ENCODE assay signal across 12 mouse cellular contexts in the genomic region with DNA sequence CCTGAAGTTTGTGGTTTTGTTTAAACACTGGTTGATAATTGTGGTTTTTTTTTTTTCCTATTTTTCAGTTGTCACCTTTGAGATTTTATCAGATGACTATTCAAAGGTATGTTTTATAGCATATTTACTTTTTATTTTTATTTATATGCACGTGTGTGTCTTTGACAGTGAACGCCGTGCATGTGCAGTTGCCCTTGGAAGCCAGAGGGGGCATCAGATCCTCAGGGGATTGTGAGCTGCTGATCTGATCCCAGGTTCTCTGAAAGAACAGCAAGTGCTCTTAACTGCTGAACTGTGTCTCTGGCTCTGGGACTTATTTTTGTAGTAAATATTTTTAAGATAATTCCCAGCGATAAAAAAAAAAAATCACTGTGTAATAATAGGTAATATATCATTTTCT. TPM values are rescaled to one million over a fixed set of nuclear protein-coding genes. Genes with fewer than 3 reads are reported as not detected.
DNase-seq lines count a peak whose midpoint lies in the region; ATAC-seq and TF ChIP-seq lines count a peak whose summit lies in the region.
"Had no signal": no experiment of that assay in that cellular context is flagged by ENCODE, and none has a peak within 500 bp of the region (broad histone marks: within the 10 kb centered on the region; RNA-seq: fewer than 3 reads in every experiment).

No protein-coding gene starts in this region.

- no peak overlapping the region for H3K4me2 ChIP-seq in hindbrain, embryonic 11.5 days (replicated peaks; ENCODE audit: low read depth, low read length)
- no peak overlapping the region for H3K4me2 ChIP-seq in hindbrain, embryonic 12.5 days (replicated peaks)
- no peak overlapping the region for H3K4me2 ChIP-seq in midbrain, postnatal 0 days (ENCODE audit: low read depth, low read length, poor library complexity, severe bottlenecking)
- H3K4me2 ChIP-seq in midbrain, embryonic 16.5 days (ENCODE audit: low read length), result no peak overlapping the region
- H3K4me2 ChIP-seq in stomach, postnatal 0 days (replicated peaks; ENCODE audit: low read depth), result no peak overlapping the region
- H3K4me2 ChIP-seq: hindbrain, embryonic 15.5 days had no signal

- TF ChIP-seq CTCF in midbrain, postnatal 0 days (IDR thresholded peaks at IDR 0.05), result peak; percentile 53
- peak; percentile 50; the same call in 1 of the 2 replicates for TF ChIP-seq CTCF in stomach, postnatal 0 days (IDR thresholded peaks at IDR 0.05; ENCODE audit: low read depth)

- no peak overlapping the region for H3K9ac ChIP-seq in hindbrain, embryonic 11.5 days (ENCODE audit: low read depth, low read length)
- no peak overlapping the region for H3K9ac ChIP-seq in hindbrain, embryonic 12.5 days
- no peak overlapping the region for H3K9ac ChIP-seq in midbrain, postnatal 0 days (replicated peaks; ENCODE audit: low read length, poor library complexity, severe bottlenecking)
- no peak overlapping the region for H3K9ac ChIP-seq in midbrain, embryonic 16.5 days (ENCODE audit: low read depth, low read length)
- H3K9ac ChIP-seq in stomach, postnatal 0 days (ENCODE audit: low read length), result no peak overlapping the region
- H3K9ac ChIP-seq: hindbrain, embryonic 15.5 days had no signal

- ATAC-seq in hindbrain, embryonic 11.5 days (ENCODE audit: low FRiP score), result no peak
- no peak for ATAC-seq in hindbrain, embryonic 12.5 days (ENCODE audit: low FRiP score)
- no peak for ATAC-seq in midbrain, postnatal 0 days (ENCODE audit: low FRiP score)
- no peak for ATAC-seq in midbrain, embryonic 16.5 days
- ATAC-seq in stomach, postnatal 0 days (ENCODE audit: low FRiP score, low TSS enrichment), result no peak
- ATAC-seq: forebrain, embryonic 16.5 days had no signal

- peak; percentile 21 for DNase-seq in hindbrain, embryonic 11.5 days (ENCODE audit: low spot score)
- DNase-seq in midbrain, postnatal 0 days (ENCODE audit: low spot score), result peak; percentile 40
- peak; percentile 73 for DNase-seq in ZHBTc4 (ENCODE audit: low read depth, low spot score)
- DNase-seq in stomach, postnatal 0 days (ENCODE audit: low spot score), result no peak
- no peak for DNase-seq in urinary bladder, adult 18-20 months (ENCODE audit: low spot score in 2 of 2)
- DNase-seq: kidney, postnatal 4 days; left cerebral cortex, postnatal 4 days had no signal

- no peak overlapping the region for H3K27ac ChIP-seq in hindbrain, embryonic 11.5 days (ENCODE audit: low read depth, low read length)
- no peak overlapping the region for H3K27ac ChIP-seq in hindbrain, embryonic 12.5 days
- H3K27ac ChIP-seq in midbrain, postnatal 0 days (ENCODE audit: low read depth, low read length), result no peak overlapping the region
- H3K27ac ChIP-seq in midbrain, embryonic 16.5 days (ENCODE audit: low read length), result no peak overlapping the region
- H3K27ac ChIP-seq in stomach, postnatal 0 days (replicated peaks), result no peak overlapping the region
- H3K27ac ChIP-seq: hindbrain, embryonic 15.5 days had no signal

- H3K27me3 ChIP-seq in hindbrain, embryonic 11.5 days (ENCODE audit: control insufficient read depth, insufficient read depth, low read length), result no peaks in the 10 kb centered on the region
- no peaks in the 10 kb centered on the region for H3K27me3 ChIP-seq in hindbrain, embryonic 12.5 days
- H3K27me3 ChIP-seq in midbrain, postnatal 0 days (ENCODE audit: insufficient read depth, low read length), result no peaks in the 10 kb centered on the region
- no peaks in the 10 kb centered on the region for H3K27me3 ChIP-seq in midbrain, embryonic 16.5 days (ENCODE audit: control insufficient read depth, insufficient read depth, low read depth, low read length)
- no peaks in the 10 kb centered on the region for H3K27me3 ChIP-seq in stomach, postnatal 0 days (ENCODE audit: control insufficient read depth, insufficient read depth, low read length)
- H3K27me3 ChIP-seq: hindbrain, embryonic 15.5 days had no signal

- H3K9me3 ChIP-seq in hindbrain, embryonic 11.5 days (ENCODE audit: control insufficient read depth, low read length), result no peaks in the 10 kb centered on the region
- H3K9me3 ChIP-seq in hindbrain, embryonic 12.5 days (replicated peaks), result no peaks in the 10 kb centered on the region
- no peaks in the 10 kb centered on the region for H3K9me3 ChIP-seq in midbrain, postnatal 0 days (ENCODE audit: low read length)
- no peaks in the 10 kb centered on the region for H3K9me3 ChIP-seq in midbrain, embryonic 16.5 days (replicated peaks; ENCODE audit: control insufficient read depth, low read length, poor library complexity, severe bottlenecking)
- H3K9me3 ChIP-seq in stomach, postnatal 0 days (ENCODE audit: control insufficient read depth, low read length), result no peaks in the 10 kb centered on the region
- H3K9me3 ChIP-seq: G1E; hindbrain, embryonic 15.5 days had no signal

- no peak overlapping the region for H3K4me3 ChIP-seq in hindbrain, embryonic 11.5 days (ENCODE audit: low read depth, low read length)
- H3K4me3 ChIP-seq in hindbrain, embryonic 12.5 days, result no peak overlapping the region
- H3K4me3 ChIP-seq in midbrain, postnatal 0 days (ENCODE audit: low read depth, low read length), result no peak overlapping the region
- H3K4me3 ChIP-seq in midbrain, embryonic 16.5 days (ENCODE audit: low read depth, low read length), result no peak overlapping the region
- H3K4me3 ChIP-seq in stomach, postnatal 0 days (ENCODE audit: low read depth, low read length), result no peak overlapping the region
- H3K4me3 ChIP-seq: hindbrain, embryonic 15.5 days had no signal

- H3K4me1 ChIP-seq in hindbrain, embryonic 11.5 days (replicated peaks; ENCODE audit: control insufficient read depth, insufficient read depth, low read length), result no peaks in the 10 kb centered on the region
- H3K4me1 ChIP-seq in hindbrain, embryonic 12.5 days, result 0 out of 2 replicates have a peak, but pooled peaks cover 3% of the 10 kb centered on the region
- no peaks in the 10 kb centered on the region for H3K4me1 ChIP-seq in midbrain, postnatal 0 days (ENCODE audit: insufficient read depth, low read length)
- no peaks in the 10 kb centered on the region for H3K4me1 ChIP-seq in midbrain, embryonic 16.5 days (ENCODE audit: control insufficient read depth, insufficient read depth, low read length)
- H3K4me1 ChIP-seq in stomach, postnatal 0 days (replicated peaks; ENCODE audit: control insufficient read depth, insufficient read depth), result no peaks in the 10 kb centered on the region
- H3K4me1 ChIP-seq: hindbrain, embryonic 15.5 days had no signal

- 0 out of 2 replicates have a peak, but pooled peaks cover 4% of the 10 kb centered on the region for H3K36me3 ChIP-seq in hindbrain, embryonic 11.5 days (ENCODE audit: control insufficient read depth, insufficient read depth, low read length)
- H3K36me3 ChIP-seq in hindbrain, embryonic 12.5 days, result peaks cover 59% of the 10 kb centered on the region
- peaks cover 45% of the 10 kb centered on the region for H3K36me3 ChIP-seq in midbrain, postnatal 0 days (ENCODE audit: insufficient read depth, low read length)
- H3K36me3 ChIP-seq in midbrain, embryonic 16.5 days (ENCODE audit: control insufficient read depth, insufficient read depth, low read length), result peaks cover 35% of the 10 kb centered on the region
- H3K36me3 ChIP-seq in stomach, postnatal 0 days (ENCODE audit: control insufficient read depth, insufficient read depth, low read length), result peaks cover 10% of the 10 kb centered on the region

- WGBS in hindbrain, embryonic 11.5 days, result 93% methylated on average over 4 of the region's 4 CpGs
- 85% methylated on average over 4 of the region's 4 CpGs for WGBS in hindbrain, embryonic 12.5 days
- 85% methylated on average over 4 of the region's 4 CpGs for WGBS in midbrain, postnatal 0 days
- WGBS in midbrain, embryonic 16.5 days, result 85% methylated on average over 4 of the region's 4 CpGs
- WGBS in stomach, postnatal 0 days, result 74% methylated on average over 4 of the region's 4 CpGs

- TF ChIP-seq EP300 in stomach, postnatal 0 days (optimal IDR thresholded peaks at IDR 0.05), result no peak

RNA-seq across cellular contexts. Expression of a gene that starts 8.6 kb away (rescaled TPM):
- polyA plus RNA-seq in hindbrain, embryonic 11.5 days (2014; fragmentation: Nextera tagmentation; extraction: Ambion mirVana), result 28.1 and 31.2 TPM in 2 replicates
- polyA plus RNA-seq in hindbrain, embryonic 12.5 days (2016; fragmentation: Nextera tagmentation; extraction: Ambion mirVana), result 28.1 and 30.0 TPM in 2 replicates
- total RNA-seq in midbrain, postnatal 0 days (2014; rRNA removed), result 6.5 and 10.0 TPM in 2 replicates
- polyA plus RNA-seq in midbrain, postnatal 0 days (2015; fragmentation: Nextera tagmentation; extraction: Ambion mirVana), result 11.8 and 13.6 TPM in 2 replicates
- polyA plus RNA-seq in midbrain, embryonic 16.5 days (2015; fragmentation: Nextera tagmentation; extraction: Ambion mirVana), result 21.7 and 22.3 TPM in 2 replicates
- 7.3 and 8.2 TPM in 2 replicates for polyA plus RNA-seq in stomach, postnatal 0 days (2015; fragmentation: Nextera tagmentation; extraction: Ambion mirVana)

RNA-seq across cellular contexts. Expression of a gene that starts 27.7 kb away (rescaled TPM):
- 0.43 and 1.0 TPM in 2 replicates for polyA plus RNA-seq in hindbrain, embryonic 11.5 days (2014; fragmentation: Nextera tagmentation; extraction: Ambion mirVana)
- 0.60 and 0.85 TPM in 2 replicates for polyA plus RNA-seq in hindbrain, embryonic 12.5 days (2016; fragmentation: Nextera tagmentation; extraction: Ambion mirVana)
- 1.6 and 1.9 TPM in 2 replicates for total RNA-seq in midbrain, postnatal 0 days (2014; rRNA removed)
- polyA plus RNA-seq in midbrain, postnatal 0 days (2015; fragmentation: Nextera tagmentation; extraction: Ambion mirVana), result 1.8 and 2.0 TPM in 2 replicates
- polyA plus RNA-seq in midbrain, embryonic 16.5 days (2015; fragmentation: Nextera tagmentation; extraction: Ambion mirVana), result 0.99 and 1.1 TPM in 2 replicates
- polyA plus RNA-seq in stomach, postnatal 0 days (2015; fragmentation: Nextera tagmentation; extraction: Ambion mirVana), result 14.6 and 16.3 TPM in 2 replicates
- polyA plus RNA-seq: G1E had no signal

Comparison
In these comparisons a context has a peak if more than half of its experiments do, and no peak if none do; other contexts are left out.
1. DNase-seq: peak in hindbrain, embryonic 11.5 days (single experiment), midbrain, postnatal 0 days (single experiment) and ZHBTc4 (single experiment); none in stomach, postnatal 0 days (single experiment) and urinary bladder, adult 18-20 months (0 of 2).